Mouse (Mus musculus): ENCODE measurements around the gene Olfr671.

DNA sequence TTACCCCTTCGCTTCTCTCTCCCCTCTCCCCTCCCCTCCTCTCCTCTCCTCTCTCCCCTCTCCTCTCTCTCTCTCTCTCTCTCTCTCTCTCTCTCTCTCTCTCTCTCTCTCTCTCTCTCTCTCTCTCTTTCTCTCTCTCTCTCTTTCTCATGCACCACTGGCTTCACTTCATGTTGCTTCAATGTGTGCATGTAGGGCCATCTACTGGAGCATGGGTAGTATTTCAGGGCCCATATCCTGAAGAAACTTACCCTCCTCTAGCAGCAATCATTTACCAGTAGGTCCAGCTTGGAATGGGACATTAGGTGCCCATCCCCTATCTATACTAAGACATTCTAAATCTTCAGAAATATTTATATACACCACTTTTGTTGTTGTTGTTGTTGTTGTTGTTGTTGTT is 43.6 kb upstream of the Olfr671 start:
- no peak for TF ChIP-seq CTCF (IDR thresholded peaks at IDR 0.05; ENCODE audit: low read depth)
- no peak for TF ChIP-seq EP300 (IDR thresholded peaks at IDR 0.05; ENCODE audit: low read depth)

Data from liver, embryonic 14.5 days (tissue).